8 mouse cellular contexts compared by ENCODE assay signal in the genomic region with DNA sequence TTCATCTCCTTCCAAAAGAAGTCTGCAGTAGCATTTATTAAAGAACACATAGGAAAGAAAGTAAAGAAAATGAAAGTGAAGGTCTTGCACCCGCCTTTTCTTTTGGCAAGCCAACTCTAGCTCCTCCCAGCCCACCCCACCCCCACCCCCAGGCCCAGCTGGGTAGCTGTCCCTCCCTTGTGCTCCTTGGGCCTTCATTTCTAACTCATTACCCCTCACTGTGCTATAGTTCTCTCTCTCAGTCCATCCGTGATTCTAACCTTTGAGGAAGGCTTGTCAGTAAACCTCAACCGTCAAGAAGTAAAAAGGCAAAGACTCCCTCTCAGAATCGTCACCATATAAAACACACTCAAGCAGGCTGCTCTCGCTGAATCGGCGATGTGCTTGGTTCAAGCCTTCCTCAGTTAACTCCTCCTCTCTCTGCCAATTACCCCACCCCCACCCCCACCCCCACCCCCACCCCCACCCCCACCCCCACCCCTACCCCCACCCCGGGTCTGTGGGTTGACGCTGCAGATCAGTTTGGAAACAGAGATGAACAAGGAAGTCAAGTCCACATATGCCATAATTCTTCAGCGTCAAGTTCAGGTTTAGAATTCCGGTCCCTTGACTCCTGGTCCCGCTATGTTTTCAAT. TPM values are rescaled to one million over a fixed set of nuclear protein-coding genes. Genes with fewer than 3 reads are reported as not detected.
DNase-seq lines count a peak whose midpoint lies in the region; ATAC-seq and TF ChIP-seq lines count a peak whose summit lies in the region.

No protein-coding gene starts in this region.

- intact Hi-C loops in heart, adult 2 months (cut with DNase I): no loop called here

- no peaks in the 10 kb centered on the region for H3K79me2 ChIP-seq in heart, adult 2 months (replicated peaks; ENCODE audit: control insufficient read depth, insufficient read depth, low read length)

- no peak overlapping the region for H3K27ac ChIP-seq in heart, embryonic 16.5 days (ENCODE audit: low read length)
- no peak overlapping the region for H3K27ac ChIP-seq in heart, adult 2 months
- H3K27ac ChIP-seq in hindbrain, embryonic 13.5 days: peak overlapping the region; percentile 72
- H3K27ac ChIP-seq in midbrain, embryonic 13.5 days: no peak overlapping the region

- no peaks in the 10 kb centered on the region for H3K36me3 ChIP-seq in heart, embryonic 16.5 days (ENCODE audit: control insufficient read depth, insufficient read depth)
- H3K36me3 ChIP-seq in heart, adult 2 months (ENCODE audit: control insufficient read depth, insufficient read depth, low read length): no peaks in the 10 kb centered on the region
- no peaks in the 10 kb centered on the region for H3K36me3 ChIP-seq in hindbrain, embryonic 13.5 days
- H3K36me3 ChIP-seq in midbrain, embryonic 13.5 days: no peaks in the 10 kb centered on the region

- H3K27me3 ChIP-seq in heart, embryonic 16.5 days (ENCODE audit: control insufficient read depth, insufficient read depth, low read length): no peaks in the 10 kb centered on the region
- no peaks in the 10 kb centered on the region for H3K27me3 ChIP-seq in heart, adult 2 months (ENCODE audit: control insufficient read depth, insufficient read depth, low read length)
- H3K27me3 ChIP-seq in hindbrain, embryonic 13.5 days: peaks cover 11% of the 10 kb centered on the region
- peaks cover 13% of the 10 kb centered on the region; the same call in 1 of the 2 replicates for H3K27me3 ChIP-seq in midbrain, embryonic 13.5 days

- no peak for TF ChIP-seq EP300 in heart, adult 2 months (IDR thresholded peaks at IDR 0.05; ENCODE audit: insufficient read depth, low read depth, low read length)

- no peak for TF ChIP-seq POLR2A in heart, adult 2 months (IDR thresholded peaks at IDR 0.05; ENCODE audit: insufficient read depth, low read depth, low read length)

- ATAC-seq in heart, embryonic 16.5 days (replicated peaks; ENCODE audit: extremely low read depth, insufficient read depth, low FRiP score): no peak
- ATAC-seq in hindbrain, embryonic 13.5 days (ENCODE audit: low FRiP score): peak; percentile 64
- 0 out of 2 replicates have a peak, but pooled peaks have one; percentile 27 for ATAC-seq in midbrain, embryonic 13.5 days

- H3K4me1 ChIP-seq in heart, embryonic 16.5 days (ENCODE audit: control insufficient read depth, insufficient read depth, low read length): 0 out of 2 replicates have a peak, but pooled peaks cover 2% of the 10 kb centered on the region
- no peaks in the 10 kb centered on the region for H3K4me1 ChIP-seq in heart, adult 2 months (ENCODE audit: control insufficient read depth, insufficient read depth, low read length)
- H3K4me1 ChIP-seq in hindbrain, embryonic 13.5 days (replicated peaks): peaks cover 12% of the 10 kb centered on the region
- H3K4me1 ChIP-seq in midbrain, embryonic 13.5 days (replicated peaks): peaks cover 3% of the 10 kb centered on the region; the same call in 1 of the 2 replicates

- peak overlapping the region; percentile 53 for H3K4me2 ChIP-seq in heart, embryonic 16.5 days (ENCODE audit: low read depth, low read length)
- peak overlapping the region; percentile 43 for H3K4me2 ChIP-seq in hindbrain, embryonic 13.5 days
- H3K4me2 ChIP-seq in midbrain, embryonic 13.5 days (replicated peaks): peak overlapping the region; percentile 22; the same call in 1 of the 2 replicates

- peak overlapping the region; percentile 26; the same call in 1 of the 2 replicates for H3K4me3 ChIP-seq in heart, embryonic 16.5 days (ENCODE audit: low read length)
- H3K4me3 ChIP-seq in heart, adult 2 months: no peak overlapping the region
- H3K4me3 ChIP-seq in hindbrain, embryonic 13.5 days: peak overlapping the region; percentile 9; the same call in 1 of the 2 replicates
- no peak overlapping the region for H3K4me3 ChIP-seq in midbrain, embryonic 13.5 days (replicated peaks)

- 28% methylated on average over 12 of the region's 12 CpGs for WGBS in heart, embryonic 16.5 days
- 37% methylated on average over 12 of the region's 12 CpGs for WGBS in heart, adult 2 months
- 6% methylated on average over 12 of the region's 12 CpGs for WGBS in hindbrain, embryonic 13.5 days
- whole genome bisulfite sequencing in midbrain, embryonic 13.5 days: 13% methylated on average over 12 of the region's 12 CpGs

- no peaks in the 10 kb centered on the region for H3K9me3 ChIP-seq in heart, embryonic 16.5 days (replicated peaks; ENCODE audit: control insufficient read depth, low read length)
- H3K9me3 ChIP-seq in hindbrain, embryonic 13.5 days: no peaks in the 10 kb centered on the region
- no peaks in the 10 kb centered on the region for H3K9me3 ChIP-seq in midbrain, embryonic 13.5 days

- DNase-seq in heart, adult 2 months: no peak
- DNase-seq in NIH3T3 (ENCODE audit: low read depth): peak; percentile 29
- DNase-seq in urinary bladder, adult 2 months (ENCODE audit: low spot score): no peak
- no peak for DNase-seq in cerebellum, postnatal 25 days
- no peak for DNase-seq in thymus, postnatal 25 days

- peak overlapping the region; percentile 25; the same call in 1 of the 2 replicates for H3K9ac ChIP-seq in heart, embryonic 16.5 days (ENCODE audit: low read length)
- no peak overlapping the region for H3K9ac ChIP-seq in heart, adult 2 months (ENCODE audit: low read depth, low read length)
- H3K9ac ChIP-seq in hindbrain, embryonic 13.5 days: no peak overlapping the region
- H3K9ac ChIP-seq in midbrain, embryonic 13.5 days (replicated peaks): no peak overlapping the region

- TF ChIP-seq CTCF in heart, adult 2 months (IDR thresholded peaks at IDR 0.05): no peak

RNA-seq across cellular contexts. Expression of a gene that starts 5.9 kb away (rescaled TPM):
- polyA plus RNA-seq in heart, embryonic 16.5 days (2015; fragmentation: Nextera tagmentation; extraction: Ambion mirVana): 11.5 and 15.2 TPM in 2 replicates
- 1 to 10 TPM; 1.6 to 1.9 TPM for total RNA-seq in heart, adult 2 months (2021)
- 2.5 and 5.3 TPM in 2 replicates for polyA plus RNA-seq in heart, adult 2 months (2012; rRNA removed)
- polyA plus RNA-seq in hindbrain, embryonic 13.5 days (2015; fragmentation: Nextera tagmentation; extraction: Ambion mirVana): 161 and 176 TPM in 2 replicates
- 76.4 and 85.4 TPM in 2 replicates for polyA plus RNA-seq in midbrain, embryonic 13.5 days (2015; fragmentation: Nextera tagmentation; extraction: Ambion mirVana)
- 4.0 and 4.3 TPM in 2 replicates for polyA plus RNA-seq in urinary bladder, adult 2 months (2012; rRNA removed)

Comparison
In these comparisons a context has a peak if more than half of its experiments do, and no peak if none do; other contexts are left out.
1. H3K4me3 ChIP-seq: peak in heart, embryonic 16.5 days (single experiment) and hindbrain, embryonic 13.5 days (single experiment); none in heart, adult 2 months (single experiment) and midbrain, embryonic 13.5 days (single experiment).
2. Peak in every context shown above with its lines, with median percentiles within 50 percentile points of each other: H3K4me2 ChIP-seq.